Mouse (Mus musculus) heart, embryonic 13.5 days (tissue): ENCODE data around the gene Gm5129. TPM values are rescaled to one million over a fixed set of nuclear protein-coding genes. Genes with fewer than 3 reads are reported as not detected.
"Not testable (repeated sequence)": the region's sequence is repeated elsewhere in the genome, so short reads cannot be mapped to it uniquely, and the experiment has no call there.

Experiments
- ATAC-seq: fragments of 200-750 bp; cut with Nextera tagmentation; 2 replicates; pipeline ENCODE4 v1.8.0; 2017; ENCODE audit warnings: moderate TSS enrichment; ENCODE audit not compliant: insufficient number of reproducible peaks, low FRiP score, low TSS enrichment; ENCODE audit errors: extremely low read depth
- H3K27ac ChIP-seq: fragments of 300-500 bp; sonication (generic); replicated peaks from 2 replicates; pipeline ENCODE4 v1.5.1; 2015; ENCODE audit warnings: moderate library complexity, mild to moderate bottlenecking, inconsistent platforms
- H3K27me3 ChIP-seq: fragments of 300-500 bp; sonication (generic); replicated peaks from 2 replicates; pipeline ENCODE4 v1.6.1; 2015; ENCODE audit warnings: mild to moderate bottlenecking, inconsistent platforms
- H3K36me3 ChIP-seq: fragments of 300-500 bp; sonication (generic); 2 replicates; pipeline ENCODE4 v1.6.1; 2015; ENCODE audit warnings: mild to moderate bottlenecking, inconsistent platforms
- H3K4me1 ChIP-seq: fragments of 300-500 bp; sonication (generic); 2 replicates; pipeline ENCODE4 v1.6.1; 2015; ENCODE audit warnings: inconsistent platforms
- H3K4me2 ChIP-seq: fragments of 300-500 bp; sonication (generic); 2 replicates; pipeline ENCODE4 v1.6.1; 2015; ENCODE audit warnings: inconsistent platforms, mild to moderate bottlenecking, moderate library complexity
- H3K4me3 ChIP-seq: fragments of 300-500 bp; sonication (generic); 2 replicates; pipeline ENCODE4 v1.5.1; 2015; ENCODE audit warnings: moderate library complexity, mild to moderate bottlenecking, inconsistent platforms
- H3K9ac ChIP-seq: fragments of 300-500 bp; sonication (generic); 2 replicates; pipeline ENCODE4 v1.6.1; 2015; ENCODE audit warnings: inconsistent platforms, mild to moderate bottlenecking, moderate library complexity
- H3K9me3 ChIP-seq: fragments of 300-500 bp; sonication (generic); 2 replicates; pipeline ENCODE4 v1.6.1; 2016; ENCODE audit warnings: inconsistent platforms
- WGBS: fragments of 180-500 bp; shearing (Covaris S2); methylation state at CpG from one replicate; pipeline ENCODE4 v1.1.7; 2015; ENCODE audit warnings: mixed read lengths; 5-methylcytosine and 5-hydroxymethylcytosine counted together
- polyA plus RNA-seq: library from polyadenylated mRNA; unstranded; fragments of >200 nt; fragmentation: Nextera tagmentation; extraction: Ambion mirVana; gene quantifications from 2 replicates; pipeline ENCODE4 v1.2.1, GENCODE M21; 2015

The Gm5129 gene
- polyA plus RNA-seq, 1 experiment from 2014 or later = not detected

DNA sequence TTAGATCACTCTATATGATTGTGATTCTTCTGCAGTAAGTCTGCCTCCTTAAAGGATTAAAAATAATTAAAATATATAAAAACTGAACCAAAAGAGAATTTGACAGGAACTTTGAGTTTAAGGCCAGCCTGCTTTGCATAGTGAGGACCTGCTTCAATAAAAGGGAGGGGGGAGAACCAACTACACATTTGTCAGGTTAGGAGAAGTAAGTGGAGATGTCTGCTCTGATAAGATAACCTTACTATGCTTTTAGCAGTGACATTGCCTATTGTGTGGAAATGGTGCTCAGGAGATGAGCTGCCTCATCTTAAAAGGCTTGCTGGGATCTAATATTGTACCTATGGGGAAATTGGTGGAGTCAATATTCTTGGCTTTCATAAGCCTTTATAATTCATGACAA is 17.2 kb upstream of the Gm5129 start:
- no peak overlapping the region for H3K4me2 ChIP-seq
- H3K9ac ChIP-seq = no peak overlapping the region
- H3K4me1 ChIP-seq = no peaks in the 10 kb centered on the region
- ATAC-seq = no peak
- H3K27me3 ChIP-seq = no peaks in the 10 kb centered on the region
- no peak overlapping the region for H3K4me3 ChIP-seq
- H3K27ac ChIP-seq = no peak overlapping the region
- H3K36me3 ChIP-seq = peaks cover 91% of the 10 kb centered on the region
- H3K9me3 ChIP-seq = no peaks in the 10 kb centered on the region

GRCm38 (mm10) chr5:29751306-29751705 is 15.6 kb upstream of the Gm5129 start:
- H3K27me3 ChIP-seq = no peaks in the 10 kb centered on the region
- no peak overlapping the region for H3K4me2 ChIP-seq
- H3K9me3 ChIP-seq = no peaks in the 10 kb centered on the region
- no peak overlapping the region for H3K27ac ChIP-seq
- H3K4me1 ChIP-seq = no peaks in the 10 kb centered on the region
- no peak overlapping the region for H3K4me3 ChIP-seq
- no peak for ATAC-seq
- H3K9ac ChIP-seq = no peak overlapping the region
- H3K36me3 ChIP-seq = peaks cover 75% of the 10 kb centered on the region

DNA sequence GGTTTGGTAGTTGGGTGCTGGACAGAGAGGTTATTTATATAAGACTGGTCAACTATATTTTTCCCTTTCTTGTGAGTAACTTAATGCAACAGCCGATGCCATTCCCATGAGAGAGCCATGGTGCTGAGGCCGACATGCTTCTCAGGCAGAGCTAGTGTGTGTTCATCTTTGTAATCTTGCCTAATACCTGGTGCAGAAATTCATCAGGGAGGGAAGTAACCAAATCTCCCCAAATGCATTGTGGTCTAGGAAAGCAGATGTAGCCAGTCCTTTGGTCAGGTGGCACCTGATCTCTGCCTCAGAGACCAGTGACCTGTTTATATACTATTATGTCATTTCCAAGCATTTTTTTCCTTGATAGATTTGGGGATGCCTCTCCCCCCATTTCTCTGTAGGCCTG is 11.9 kb upstream of the Gm5129 start:
- no peak overlapping the region for H3K9ac ChIP-seq
- H3K27me3 ChIP-seq = no peaks in the 10 kb centered on the region
- no peak for ATAC-seq
- H3K4me3 ChIP-seq = no peak overlapping the region
- no peaks in the 10 kb centered on the region for H3K4me1 ChIP-seq
- H3K36me3 ChIP-seq = peaks cover 43% of the 10 kb centered on the region
- no peaks in the 10 kb centered on the region for H3K9me3 ChIP-seq
- no peak overlapping the region for H3K4me2 ChIP-seq
- WGBS = 98% methylated on average over 2 of the region's 2 CpGs
- no peak overlapping the region for H3K27ac ChIP-seq

DNA sequence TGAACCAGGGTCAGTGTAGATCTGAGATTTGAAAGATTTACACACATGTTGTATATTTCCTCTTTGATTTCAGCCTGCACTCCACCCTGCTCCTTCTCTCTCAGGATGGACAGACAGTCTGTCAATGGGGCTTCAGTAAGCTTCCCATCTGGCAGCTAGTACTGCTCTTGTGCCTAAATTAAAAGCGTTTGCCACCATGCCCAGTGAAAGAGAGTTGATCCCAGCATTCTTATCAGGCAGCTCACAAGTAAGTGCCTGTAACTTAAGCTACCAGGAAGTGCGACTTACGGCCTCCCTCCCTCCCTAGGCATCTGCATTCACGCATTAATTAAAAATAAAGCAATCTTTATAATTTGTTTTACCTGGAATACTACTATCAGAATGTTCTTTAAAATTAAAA is 5.4 kb upstream of the Gm5129 start:
- WGBS = 41% methylated on average over 4 of the region's 4 CpGs
- 0 out of 2 replicates have a peak overlapping the region, but pooled peaks have one; percentile 20 for H3K27ac ChIP-seq
- no peaks in the 10 kb centered on the region for H3K27me3 ChIP-seq
- H3K9me3 ChIP-seq = no peaks in the 10 kb centered on the region
- peaks cover 45% of the 10 kb centered on the region for H3K4me1 ChIP-seq
- H3K9ac ChIP-seq = 0 out of 2 replicates have a peak overlapping the region, but pooled peaks have one; percentile 47
- H3K36me3 ChIP-seq = peaks cover 11% of the 10 kb centered on the region
- no peak overlapping the region for H3K4me2 ChIP-seq
- H3K4me3 ChIP-seq = no peak overlapping the region
- ATAC-seq = no peak

DNA sequence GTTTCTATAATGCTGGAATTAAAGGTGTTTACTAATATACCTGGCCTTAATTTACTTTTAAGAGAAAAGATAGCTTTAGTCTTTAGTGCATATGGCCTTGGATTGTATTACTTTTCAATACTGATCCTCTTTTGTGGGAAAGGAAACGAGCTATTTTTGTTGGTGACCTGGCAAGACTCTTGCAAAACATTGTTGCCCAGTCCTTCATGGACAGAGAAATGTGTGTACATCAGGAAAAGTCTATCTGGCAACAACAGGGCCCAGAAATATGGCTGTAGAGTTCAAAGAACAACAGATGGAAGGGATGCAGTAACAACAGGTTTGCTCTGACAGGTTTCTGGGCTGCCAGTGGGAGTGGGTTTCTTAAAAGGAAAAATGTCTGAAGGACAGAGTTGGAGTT is 4.9 kb upstream of the Gm5129 start:
- Histone ChIP-seq H3K9me3 (no peaks in the 10 kb centered on the region), H3K27ac (0 out of 2 replicates have a peak overlapping the region, but pooled peaks have one; percentile 20), H3K9ac (0 out of 2 replicates have a peak overlapping the region, but pooled peaks have one; percentile 47), H3K36me3 (peaks cover 11% of the 10 kb centered on the region), H3K27me3 (no peaks in the 10 kb centered on the region), H3K4me2 (no peak overlapping the region), H3K4me3 (no peak overlapping the region), H3K4me1 (peaks cover 45% of the 10 kb centered on the region)
- WGBS = 56% methylated on average over 1 of the region's 1 CpGs
- no peak for ATAC-seq

GRCm38 (mm10) chr5:29738076-29738475 is 2.3 kb upstream of the Gm5129 start:
- Histone ChIP-seq H3K9me3 (no peaks in the 10 kb centered on the region), H3K4me2 (no peak overlapping the region), H3K9ac (no peak overlapping the region), H3K4me3 (no peak overlapping the region; the same call in 1 of the 2 replicates), H3K36me3 (peaks cover 11% of the 10 kb centered on the region), H3K27ac (no peak overlapping the region), H3K27me3 (no peaks in the 10 kb centered on the region), H3K4me1 (peaks cover 51% of the 10 kb centered on the region)
- WGBS = 84% methylated on average over 4 of the region's 4 CpGs
- no peak for ATAC-seq

DNA sequence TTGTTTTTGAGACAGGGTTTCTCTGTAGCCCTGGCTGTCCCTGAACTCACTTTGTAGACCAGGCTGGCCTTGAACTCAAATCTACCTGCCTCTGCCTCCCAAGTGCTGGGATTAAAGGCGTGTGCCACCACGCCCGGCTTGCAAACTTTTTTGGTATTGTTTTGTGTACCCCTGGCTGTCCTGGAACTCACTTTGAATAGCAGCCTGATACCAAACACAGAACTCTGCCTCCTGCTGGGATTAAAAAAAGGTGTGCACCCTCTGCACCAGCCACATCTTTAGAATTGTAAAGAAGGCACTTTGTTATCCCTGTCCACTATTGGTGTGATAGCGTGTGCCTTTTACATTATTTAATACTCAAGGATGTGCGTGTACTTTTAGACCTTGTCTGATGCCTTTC is 1.7 kb upstream of the Gm5129 start:
- Histone ChIP-seq H3K36me3 (peaks cover 6% of the 10 kb centered on the region), H3K4me1 (peaks cover 51% of the 10 kb centered on the region), H3K27ac (no peak overlapping the region), H3K4me3 (peak overlapping the region; percentile 81), H3K4me2 (peak overlapping the region; percentile 81), H3K27me3 (no peaks in the 10 kb centered on the region), H3K9ac (peak overlapping the region; percentile 94), H3K9me3 (no peaks in the 10 kb centered on the region)
- ATAC-seq = no peak
- 86% methylated on average over 5 of the region's 5 CpGs for WGBS

GRCm38 (mm10) chr5:29736942-29737341 is 1.2 kb upstream of the Gm5129 start:
- Histone ChIP-seq H3K4me3 (peak overlapping the region; percentile 81), H3K4me2 (peak overlapping the region; percentile 81), H3K36me3 (peaks cover under 1% of the 10 kb centered on the region), H3K9me3 (no peaks in the 10 kb centered on the region), H3K27me3 (no peaks in the 10 kb centered on the region), H3K27ac (no peak overlapping the region), H3K4me1 (peaks cover 51% of the 10 kb centered on the region), H3K9ac (peak overlapping the region; percentile 94)
- no peak for ATAC-seq
- WGBS = 51% methylated on average over 9 of the region's 9 CpGs

DNA sequence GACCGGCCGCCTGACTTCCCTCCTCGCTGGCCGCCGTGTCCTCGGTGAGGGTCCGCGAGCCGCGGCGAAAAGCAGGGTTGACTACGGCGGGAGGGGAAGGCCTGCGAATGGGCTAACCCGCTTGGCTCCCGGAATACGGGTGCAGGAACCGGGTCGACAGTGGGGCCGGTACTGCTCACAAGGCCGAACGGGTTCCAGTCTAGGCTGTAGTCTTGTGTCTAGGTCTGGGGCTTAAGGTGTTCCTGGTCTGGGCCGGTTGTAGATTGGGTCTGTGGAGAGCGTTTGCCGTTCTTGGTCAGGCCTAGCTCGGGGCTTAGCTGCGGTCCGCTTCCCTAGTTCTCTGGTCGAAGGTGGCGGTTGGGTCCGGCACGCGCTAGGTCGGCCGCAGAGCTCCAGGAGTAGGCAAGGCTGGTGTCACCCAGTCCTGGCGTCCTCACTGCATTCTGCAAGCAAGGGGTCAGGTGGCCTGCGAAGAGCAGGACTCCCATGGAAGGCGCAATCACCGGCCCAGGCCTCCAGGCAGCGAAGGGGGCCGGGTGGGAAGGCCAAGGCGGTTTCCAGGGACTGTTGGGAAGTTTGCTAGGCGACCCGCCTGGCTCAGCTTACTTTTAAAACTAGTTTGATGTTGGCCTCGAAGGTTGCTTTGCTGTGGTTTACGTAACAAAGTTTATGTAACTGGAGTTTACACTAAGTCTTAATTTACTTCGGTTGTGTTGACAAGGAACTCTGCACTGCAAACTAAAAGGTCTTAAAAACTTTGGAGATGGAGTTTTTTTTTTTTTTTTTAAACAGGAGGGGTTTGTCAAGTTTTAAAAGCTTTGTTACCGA is 551 bp upstream of the Gm5129 start:
- 1% methylated on average over 48 of the region's 48 CpGs for WGBS
- Histone ChIP-seq H3K9ac (peak overlapping the region; percentile 94), H3K27ac (peak overlapping the region; percentile 97), H3K4me2 (peak overlapping the region; percentile 81), H3K4me1 (peaks cover 48% of the 10 kb centered on the region), H3K9me3 (no peaks in the 10 kb centered on the region), H3K36me3 (no peaks in the 10 kb centered on the region), H3K27me3 (no peaks in the 10 kb centered on the region), H3K4me3 (peak overlapping the region; percentile 81)
- ATAC-seq = peak; percentile 54

DNA sequence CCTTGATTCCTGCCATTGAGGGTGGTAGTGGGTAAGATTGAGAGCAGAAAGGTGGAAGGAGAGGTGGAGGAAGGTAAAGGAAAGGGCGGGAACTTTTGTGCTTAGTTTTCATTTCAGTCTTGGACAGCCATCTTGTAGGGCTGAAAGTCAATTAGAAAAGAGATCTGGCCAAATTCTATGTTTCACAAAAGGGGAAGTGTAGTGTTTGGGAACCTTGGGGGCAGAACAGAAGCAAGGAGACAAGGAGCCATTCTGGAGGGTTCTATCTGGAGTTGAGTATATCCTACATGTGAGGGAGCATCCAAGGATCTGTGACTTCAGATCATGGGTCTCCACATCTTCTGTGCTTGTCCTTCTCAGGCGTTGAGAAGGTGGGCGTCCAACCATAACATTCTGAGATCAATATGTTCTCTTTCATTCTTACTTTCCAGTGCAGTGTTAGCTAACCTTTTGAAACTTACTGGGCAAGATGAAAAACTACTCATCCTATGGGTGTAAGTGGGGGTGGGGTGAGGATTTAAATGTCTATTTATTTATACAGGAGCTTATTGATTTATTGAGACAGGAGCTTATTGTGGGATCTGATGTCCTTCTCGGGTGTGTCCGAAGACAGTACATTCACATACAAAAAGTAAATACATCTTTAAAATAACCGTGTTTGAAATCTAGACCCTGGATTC is 765 bp downstream of the Gm5129 start:
- H3K4me2 ChIP-seq = peak overlapping the region; percentile 81
- peak overlapping the region; percentile 94 for H3K9ac ChIP-seq
- no peak for ATAC-seq
- no peaks in the 10 kb centered on the region for H3K9me3 ChIP-seq
- H3K4me1 ChIP-seq = peaks cover 34% of the 10 kb centered on the region
- peak overlapping the region; percentile 97 for H3K27ac ChIP-seq
- 50% methylated on average over 6 of the region's 6 CpGs for WGBS
- no peaks in the 10 kb centered on the region for H3K36me3 ChIP-seq
- H3K4me3 ChIP-seq = peak overlapping the region; percentile 81
- no peaks in the 10 kb centered on the region for H3K27me3 ChIP-seq

DNA sequence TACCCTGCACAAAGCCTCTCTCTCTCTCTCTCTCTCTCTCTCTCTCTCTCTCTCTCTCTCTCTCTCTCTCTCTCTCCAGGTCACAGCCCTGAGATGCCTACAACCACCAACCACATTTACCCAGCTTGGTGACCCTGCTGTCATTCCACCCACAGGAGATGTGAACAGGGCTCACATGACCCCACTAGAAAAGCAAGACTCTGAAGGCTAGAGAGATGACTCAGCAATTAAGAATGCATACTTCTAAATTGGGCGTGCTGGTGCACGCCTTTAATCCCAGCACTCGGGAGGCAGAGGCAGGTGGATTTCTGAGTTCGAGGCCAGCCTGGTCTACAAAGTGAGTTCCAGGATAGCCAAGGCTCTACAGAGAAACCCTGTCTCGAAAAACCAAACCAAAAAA is 9.7 kb downstream of the Gm5129 start:
- not testable (repeated sequence) for H3K4me1 ChIP-seq, H3K9ac ChIP-seq, H3K27ac ChIP-seq, H3K36me3 ChIP-seq, H3K4me3 ChIP-seq, H3K4me2 ChIP-seq, H3K9me3 ChIP-seq, H3K27me3 ChIP-seq, ATAC-seq
- 79% methylated on average over 5 of the region's 5 CpGs for WGBS
